Mouse (Mus musculus): ENCODE data around the gene Rarb. TPM values are rescaled to one million over a fixed set of nuclear protein-coding genes. Genes with fewer than 3 reads are reported as not detected.

Rarb gene
- polyA plus RNA-seq, 1 experiment from 2014 or later = 2.4 TPM

- Histone ChIP-seq H3K9ac (no peak overlapping the region), H3K27me3 (no peaks in the 10 kb centered on the region), H3K4me3 (replicated peaks) (no peak overlapping the region), H3K36me3 (replicated peaks) (no peaks in the 10 kb centered on the region), H3K27ac (replicated peaks) (no peak overlapping the region), H3K4me2 (no peak overlapping the region), H3K9me3 (replicated peaks) (no peaks in the 10 kb centered on the region), H3K4me1 (replicated peaks) (no peaks in the 10 kb centered on the region)
- no peak for ATAC-seq (ENCODE audit: insufficient read depth)
- WGBS (ENCODE audit: insufficient replicate concordance) = 59% methylated on average over 8 of the region's 8 CpGs
Observed at GRCm38 (mm10) chr14:16519588-16520167, 299.3 kb downstream of the Rarb start.

- no peak overlapping the region for H3K4me3 ChIP-seq (replicated peaks)
- no peak for ATAC-seq (ENCODE audit: insufficient read depth)
- H3K9ac ChIP-seq = no peak overlapping the region
- H3K36me3 ChIP-seq (replicated peaks) = no peaks in the 10 kb centered on the region
- no peak overlapping the region for H3K4me2 ChIP-seq
- no peaks in the 10 kb centered on the region for H3K4me1 ChIP-seq (replicated peaks)
- H3K9me3 ChIP-seq (replicated peaks) = no peaks in the 10 kb centered on the region
- no peaks in the 10 kb centered on the region for H3K27me3 ChIP-seq
- no peak overlapping the region for H3K27ac ChIP-seq (replicated peaks)
Observed at GRCm38 (mm10) chr14:16517958-16518357, 301.0 kb downstream of the Rarb start.

- no peak; the same call in 1 of the 2 replicates for ATAC-seq (ENCODE audit: insufficient read depth)
- 26% methylated on average over 3 of the region's 3 CpGs for WGBS (ENCODE audit: insufficient replicate concordance)
- Histone ChIP-seq H3K9ac (no peak overlapping the region), H3K36me3 (replicated peaks) (no peaks in the 10 kb centered on the region), H3K27me3 (no peaks in the 10 kb centered on the region), H3K9me3 (replicated peaks) (no peaks in the 10 kb centered on the region), H3K4me1 (replicated peaks) (no peaks in the 10 kb centered on the region), H3K4me2 (no peak overlapping the region), H3K4me3 (replicated peaks) (no peak overlapping the region), H3K27ac (replicated peaks) (no peak overlapping the region)
Observed at GRCm38 (mm10) chr14:16515731-16516130, 303.2 kb downstream of the Rarb start.

- Histone ChIP-seq H3K27ac (replicated peaks) (no peak overlapping the region), H3K4me1 (replicated peaks) (no peaks in the 10 kb centered on the region), H3K27me3 (no peaks in the 10 kb centered on the region), H3K9me3 (replicated peaks) (no peaks in the 10 kb centered on the region), H3K4me3 (replicated peaks) (no peak overlapping the region), H3K9ac (no peak overlapping the region), H3K4me2 (no peak overlapping the region), H3K36me3 (replicated peaks) (no peaks in the 10 kb centered on the region)
- 58% methylated on average over 4 of the region's 4 CpGs for WGBS (ENCODE audit: insufficient replicate concordance)
- ATAC-seq (ENCODE audit: insufficient read depth) = no peak
Observed at GRCm38 (mm10) chr14:16510574-16510973, 308.4 kb downstream of the Rarb start.

GRCm38 (mm10) chr14:16509825-16510224 lies 309.1 kb downstream of the Rarb start:
- Histone ChIP-seq H3K4me2 (no peak overlapping the region), H3K36me3 (replicated peaks) (no peaks in the 10 kb centered on the region), H3K9ac (no peak overlapping the region), H3K9me3 (replicated peaks) (no peaks in the 10 kb centered on the region), H3K4me1 (replicated peaks) (no peaks in the 10 kb centered on the region), H3K27me3 (no peaks in the 10 kb centered on the region), H3K27ac (replicated peaks) (no peak overlapping the region), H3K4me3 (replicated peaks) (no peak overlapping the region)
- no peak for ATAC-seq (ENCODE audit: insufficient read depth)
- 48% methylated on average over 4 of the region's 4 CpGs for WGBS (ENCODE audit: insufficient replicate concordance)

- Histone ChIP-seq H3K27ac (replicated peaks) (no peak overlapping the region), H3K9me3 (replicated peaks) (no peaks in the 10 kb centered on the region), H3K4me1 (replicated peaks) (no peaks in the 10 kb centered on the region), H3K4me2 (no peak overlapping the region), H3K4me3 (replicated peaks) (no peak overlapping the region), H3K9ac (no peak overlapping the region), H3K36me3 (replicated peaks) (no peaks in the 10 kb centered on the region), H3K27me3 (no peaks in the 10 kb centered on the region)
- 70% methylated on average over 7 of the region's 7 CpGs for WGBS (ENCODE audit: insufficient replicate concordance)
- no peak for ATAC-seq (ENCODE audit: insufficient read depth)
Observed at GRCm38 (mm10) chr14:16508760-16509159, 310.2 kb downstream of the Rarb start.

GRCm38 (mm10) chr14:16497226-16497661 lies 321.7 kb downstream of the Rarb start:
- no peak overlapping the region for H3K4me2 ChIP-seq
- no peaks in the 10 kb centered on the region for H3K9me3 ChIP-seq (replicated peaks)
- 29% methylated on average over 2 of the region's 2 CpGs for WGBS (ENCODE audit: insufficient replicate concordance)
- H3K4me3 ChIP-seq (replicated peaks) = no peak overlapping the region
- H3K27ac ChIP-seq (replicated peaks) = no peak overlapping the region
- H3K36me3 ChIP-seq (replicated peaks) = no peaks in the 10 kb centered on the region
- H3K27me3 ChIP-seq = no peaks in the 10 kb centered on the region
- no peaks in the 10 kb centered on the region for H3K4me1 ChIP-seq (replicated peaks)
- ATAC-seq (ENCODE audit: insufficient read depth) = no peak
- H3K9ac ChIP-seq = no peak overlapping the region

GRCm38 (mm10) chr14:16483656-16484380 lies 335.1 kb downstream of the Rarb start:
- Histone ChIP-seq H3K36me3 (replicated peaks) (no peaks in the 10 kb centered on the region), H3K9me3 (replicated peaks) (no peaks in the 10 kb centered on the region), H3K27me3 (no peaks in the 10 kb centered on the region), H3K4me2 (no peak overlapping the region), H3K27ac (replicated peaks) (no peak overlapping the region), H3K4me1 (replicated peaks) (no peaks in the 10 kb centered on the region), H3K9ac (no peak overlapping the region), H3K4me3 (replicated peaks) (no peak overlapping the region)
- WGBS (ENCODE audit: insufficient replicate concordance) = 54% methylated on average over 8 of the region's 8 CpGs
- no peak for ATAC-seq (ENCODE audit: insufficient read depth)

GRCm38 (mm10) chr14:16480621-16481020 lies 338.3 kb downstream of the Rarb start:
- no peak for ATAC-seq (ENCODE audit: insufficient read depth)
- Histone ChIP-seq H3K27ac (replicated peaks) (no peak overlapping the region), H3K4me2 (no peak overlapping the region), H3K4me1 (replicated peaks) (no peaks in the 10 kb centered on the region), H3K27me3 (no peaks in the 10 kb centered on the region), H3K4me3 (replicated peaks) (no peak overlapping the region), H3K9ac (no peak overlapping the region), H3K36me3 (replicated peaks) (no peaks in the 10 kb centered on the region), H3K9me3 (replicated peaks) (no peaks in the 10 kb centered on the region)
- WGBS (ENCODE audit: insufficient replicate concordance) = 50% methylated on average over 6 of the region's 6 CpGs

- WGBS (ENCODE audit: insufficient replicate concordance) = 41% methylated on average over 2 of the region's 2 CpGs
- Histone ChIP-seq H3K36me3 (replicated peaks) (no peaks in the 10 kb centered on the region), H3K27ac (replicated peaks) (no peak overlapping the region)
Observed at GRCm38 (mm10) chr14:16479521-16479920, 339.4 kb downstream of the Rarb start.

GRCm38 (mm10) chr14:16478606-16479323 lies 340.2 kb downstream of the Rarb start:
- no peak for ATAC-seq (ENCODE audit: insufficient read depth)
- Histone ChIP-seq H3K4me3 (replicated peaks) (no peak overlapping the region), H3K4me2 (no peak overlapping the region), H3K27ac (replicated peaks) (no peak overlapping the region), H3K4me1 (replicated peaks) (no peaks in the 10 kb centered on the region), H3K9me3 (replicated peaks) (no peaks in the 10 kb centered on the region), H3K9ac (no peak overlapping the region), H3K36me3 (replicated peaks) (no peaks in the 10 kb centered on the region), H3K27me3 (no peaks in the 10 kb centered on the region)
- WGBS (ENCODE audit: insufficient replicate concordance) = 63% methylated on average over 1 of the region's 1 CpGs

More at GRCm38 (mm10) chr14:16479521-16479920, 339.4 kb downstream of the Rarb start:
- H3K4me3 ChIP-seq (replicated peaks) = no peak overlapping the region
- no peaks in the 10 kb centered on the region for H3K27me3 ChIP-seq
- H3K9me3 ChIP-seq (replicated peaks) = no peaks in the 10 kb centered on the region
- peak; percentile 66 for ATAC-seq (ENCODE audit: insufficient read depth)
- H3K4me2 ChIP-seq = no peak overlapping the region
- H3K9ac ChIP-seq = no peak overlapping the region
- no peaks in the 10 kb centered on the region for H3K4me1 ChIP-seq (replicated peaks)
